Mouse (Mus musculus) embryo, embryonic 10.5 days (tissue): ENCODE measurements around the gene Bglap.
"Not testable (repeated sequence)": the region's sequence is repeated elsewhere in the genome, so short reads cannot be mapped to it uniquely, and the experiment has no call there.

ENCODE experiments used
- DNase-seq: peaks from one replicate; pipeline ENCODE4 v3.0.0-alpha.2; 2015; ENCODE audit warnings: low spot score

Gene Bglap

DNA sequence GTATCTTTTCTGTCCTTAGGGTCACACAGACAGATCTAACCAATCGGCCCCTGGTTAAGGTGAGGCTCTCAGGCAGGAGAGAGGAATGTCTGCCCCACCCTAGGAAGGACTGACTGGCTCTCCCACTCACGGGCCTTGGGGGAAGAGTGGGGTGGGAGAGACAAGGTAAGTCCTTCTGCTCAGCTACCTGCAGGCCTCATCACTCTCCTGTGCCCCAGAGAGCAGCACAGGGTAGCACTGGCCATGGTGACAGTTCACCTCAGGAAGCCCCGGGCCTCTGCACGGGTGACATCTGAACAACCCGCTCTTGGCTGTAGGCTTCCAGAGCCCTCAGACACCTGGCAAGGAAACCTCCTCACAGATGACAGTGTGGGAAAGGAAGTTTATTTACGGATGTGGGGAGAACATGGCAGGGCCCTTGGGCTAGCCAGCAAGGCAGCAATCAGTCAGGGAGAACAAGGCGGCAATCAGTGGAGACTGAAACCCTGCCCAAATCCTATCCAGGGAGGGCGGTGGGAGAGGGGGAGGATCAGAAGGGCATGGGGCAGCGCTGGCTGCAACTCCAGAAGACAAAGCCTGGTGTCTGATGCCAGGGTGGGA is 9.6 kb upstream of the Bglap start:
- DNase-seq: no peak

DNA sequence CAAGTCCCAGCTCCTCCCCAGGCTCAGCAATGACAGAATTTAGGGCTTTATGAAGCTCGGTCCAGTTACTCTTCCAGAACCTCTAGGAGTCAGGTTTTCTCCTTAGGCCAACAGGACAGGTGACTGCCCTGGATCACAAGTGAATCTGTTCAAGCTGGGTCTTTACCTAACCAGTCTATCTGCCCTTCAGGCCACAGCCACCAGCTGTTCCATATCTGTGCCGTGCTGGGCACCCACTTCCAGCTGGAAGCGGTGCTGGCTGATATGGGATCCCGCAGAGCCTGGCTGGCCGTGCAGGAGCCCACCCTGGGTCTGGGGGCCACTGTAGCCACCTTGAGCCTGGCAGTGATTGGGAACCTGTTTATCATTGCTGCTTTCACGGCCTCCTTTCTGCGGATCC is 1.9 kb downstream of the Bglap start:
- DNase-seq: not testable (repeated sequence)

DNA sequence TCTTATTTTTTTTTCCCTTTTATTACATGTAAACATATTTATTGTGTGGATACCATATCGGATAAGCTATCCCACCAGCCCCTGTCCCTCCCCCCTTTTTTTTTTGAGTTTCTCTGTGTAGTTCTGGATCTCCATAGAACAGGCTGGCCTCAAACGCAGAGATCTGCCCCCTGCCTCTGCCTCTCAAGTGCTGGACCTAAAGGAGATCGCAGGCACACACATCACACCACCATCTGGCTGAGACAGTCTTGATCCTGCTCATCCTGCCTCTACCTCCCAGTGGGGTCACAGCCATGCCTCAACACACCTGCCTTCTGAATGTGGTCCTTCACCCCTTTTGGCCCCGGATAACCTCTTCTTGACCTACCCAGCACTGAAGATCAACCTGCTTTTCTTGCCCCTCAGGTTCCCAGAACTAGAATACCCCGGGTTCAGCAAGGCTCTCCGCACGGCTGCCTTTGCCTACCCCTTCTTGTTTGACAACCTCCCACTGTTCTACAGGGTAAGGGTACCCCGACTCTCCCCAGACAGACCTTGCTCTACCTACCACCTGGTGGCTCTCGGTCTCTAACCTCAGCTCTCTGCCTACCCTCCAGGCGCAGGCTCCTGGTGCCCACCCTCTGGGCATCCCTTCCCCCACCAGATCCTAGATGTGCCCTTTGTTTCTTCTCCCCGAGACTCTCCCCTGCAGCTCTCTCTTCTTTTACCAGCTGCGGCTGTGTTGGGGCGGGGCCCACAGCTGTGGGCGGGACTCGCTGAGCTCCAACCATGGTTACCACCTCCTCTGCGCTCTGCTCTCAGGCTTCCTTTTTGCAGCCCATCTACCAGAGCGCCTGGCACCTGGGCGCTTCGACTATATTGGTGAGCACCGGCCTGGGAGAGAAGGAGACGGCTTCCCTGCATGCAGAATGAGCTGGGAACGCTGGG is 2.6 kb downstream of the Bglap start:
- DNase-seq: peak; percentile 69

DNA sequence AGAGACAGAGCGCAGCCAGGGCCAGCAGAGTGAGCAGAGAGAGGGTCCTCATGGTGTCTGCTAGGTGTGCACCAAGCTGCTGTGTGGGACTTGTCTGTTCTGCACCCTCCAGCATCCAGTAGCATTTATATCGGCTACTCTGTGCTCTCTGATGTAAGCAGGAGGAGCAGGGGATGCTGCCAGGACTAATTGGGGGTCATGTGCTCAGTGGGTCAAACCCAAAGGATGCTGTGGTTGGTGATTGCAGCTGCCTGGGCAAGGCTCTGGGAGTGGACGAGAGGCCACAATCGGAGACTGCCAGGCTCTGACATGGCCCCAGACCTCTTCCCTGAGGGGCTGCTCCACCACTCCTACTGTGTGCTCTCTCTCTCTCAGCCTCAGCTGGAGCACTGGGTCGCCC is 5.7 kb downstream of the Bglap start, which contains the start of gene Bglap2:
Gene Bglap2 (minus strand): TSS at position 101 of the 400 bp plus-strand sequence.
- not testable (repeated sequence) for DNase-seq

DNA sequence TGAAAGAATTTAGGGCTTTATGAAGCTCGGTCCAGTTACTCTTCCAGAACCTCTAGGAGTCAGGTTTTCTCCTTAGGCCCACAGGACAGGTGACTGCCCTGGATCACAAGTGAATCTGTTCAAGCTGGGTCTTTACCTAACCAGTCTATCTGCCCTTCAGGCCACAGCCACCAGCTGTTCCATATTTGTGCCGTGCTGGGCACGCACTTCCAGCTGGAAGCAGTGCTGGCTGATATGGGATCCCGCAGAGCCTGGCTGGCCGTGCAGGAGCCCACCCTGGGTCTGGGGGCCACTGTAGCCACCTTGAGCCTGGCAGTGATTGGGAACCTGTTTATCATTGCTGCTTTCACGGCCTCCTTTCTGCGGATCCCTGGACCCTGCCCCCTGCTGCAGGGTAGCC is 7.6 kb downstream of the Bglap start:
- not testable (repeated sequence) for DNase-seq

DNA sequence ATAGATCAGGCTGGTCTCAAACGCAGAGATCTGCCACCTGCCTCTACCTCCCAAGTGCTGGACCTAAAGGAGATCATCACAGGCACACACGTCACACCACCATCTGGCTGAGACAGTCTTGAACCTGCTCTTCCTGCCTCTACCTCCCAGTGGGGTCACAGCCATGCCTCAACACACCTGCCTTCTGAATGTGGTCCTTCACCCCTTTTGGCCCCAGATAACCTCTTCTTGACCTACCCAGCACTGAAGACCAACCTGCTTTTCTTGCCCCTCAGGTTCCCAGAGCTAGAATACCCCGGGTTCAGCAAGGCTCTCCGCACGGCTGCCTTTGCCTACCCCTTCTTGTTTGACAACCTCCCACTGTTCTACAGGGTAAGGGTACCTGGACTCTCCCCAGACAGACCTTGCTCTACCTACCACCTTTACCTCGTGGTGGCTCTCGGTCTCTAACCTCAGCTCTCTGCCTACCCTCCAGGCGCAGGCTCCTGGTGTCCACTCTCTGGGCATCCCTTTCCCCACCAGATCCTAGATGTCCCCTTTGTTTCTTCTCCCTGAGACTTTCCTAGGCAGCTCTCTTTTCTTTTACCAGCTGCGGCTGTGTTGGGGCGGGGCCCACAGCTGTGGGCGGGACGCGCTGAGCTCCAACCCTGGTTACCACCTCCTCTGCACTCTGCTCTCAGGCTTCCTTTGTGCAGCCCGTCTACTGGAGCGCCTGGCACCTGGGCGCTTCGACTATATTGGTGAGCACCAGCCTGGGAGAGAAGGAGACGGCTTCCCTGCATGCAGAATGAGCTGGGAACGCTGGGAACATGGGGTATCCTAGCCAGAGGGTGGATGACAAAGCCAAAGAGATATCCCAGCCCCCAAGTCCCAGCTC is 8.3 kb downstream of the Bglap start:
- DNase-seq: peak; percentile 65

DNA sequence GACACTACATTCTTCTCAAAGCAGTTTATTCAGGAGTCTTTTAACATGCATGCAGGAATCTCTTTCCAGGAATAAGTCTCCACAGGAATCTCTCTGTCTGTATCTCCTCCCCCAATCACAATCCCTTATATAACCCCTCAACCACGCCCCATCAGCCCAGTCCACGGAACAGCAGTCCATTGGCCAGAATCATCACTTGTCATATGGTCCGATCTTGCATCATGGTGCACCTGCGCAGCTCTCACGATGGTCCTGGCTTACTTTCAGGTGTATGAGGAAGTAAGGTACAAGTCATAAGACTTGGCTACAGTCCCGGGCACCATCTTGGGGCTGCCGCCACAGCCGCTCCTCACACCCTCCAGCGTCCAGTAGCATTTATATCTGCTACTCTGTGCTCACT is 11.6 kb downstream of the Bglap start, which contains the start of gene Bglap3:
Gene Bglap3 (minus strand): TSS at position 101 of the 400 bp plus-strand sequence.
- DNase-seq: not testable (repeated sequence)

DNA sequence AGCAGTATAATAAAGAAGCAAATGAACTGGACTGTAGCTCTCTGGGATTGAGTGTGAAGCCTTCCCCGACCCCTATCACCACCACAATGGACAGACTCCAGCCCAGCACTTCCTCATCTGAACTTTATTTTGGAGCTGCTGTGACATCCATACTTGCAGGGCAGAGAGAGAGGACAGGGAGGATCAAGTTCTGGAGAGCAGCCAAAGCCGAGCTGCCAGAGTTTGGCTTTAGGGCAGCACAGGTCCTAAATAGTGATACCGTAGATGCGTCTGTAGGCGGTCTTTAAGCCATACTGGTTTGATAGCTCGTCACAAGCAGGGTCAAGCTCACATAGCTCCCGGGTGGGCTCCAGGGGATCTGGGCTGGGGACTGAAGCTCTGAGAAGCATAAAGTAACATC is 15.8 kb downstream of the Bglap start:
- not testable (repeated sequence) for DNase-seq

DNA sequence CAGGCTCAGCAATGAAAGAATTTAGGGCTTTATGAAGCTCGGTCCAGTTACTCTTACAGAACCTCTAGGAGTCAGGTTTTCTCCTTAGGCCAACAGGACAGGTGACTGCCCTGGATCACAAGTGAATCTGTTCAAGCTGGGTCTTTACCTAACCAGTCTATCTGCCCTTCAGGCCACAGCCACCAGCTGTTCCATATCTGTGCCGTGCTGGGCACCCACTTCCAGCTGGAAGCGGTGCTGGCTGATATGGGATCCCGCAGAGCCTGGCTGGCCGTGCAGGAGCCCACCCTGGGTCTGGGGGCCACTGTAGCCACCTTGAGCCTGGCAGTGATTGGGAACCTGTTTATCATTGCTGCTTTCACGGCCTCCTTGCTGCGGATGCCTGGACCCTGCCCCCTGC is 16.7 kb downstream of the Bglap start:
- not testable (repeated sequence) for DNase-seq

DNA sequence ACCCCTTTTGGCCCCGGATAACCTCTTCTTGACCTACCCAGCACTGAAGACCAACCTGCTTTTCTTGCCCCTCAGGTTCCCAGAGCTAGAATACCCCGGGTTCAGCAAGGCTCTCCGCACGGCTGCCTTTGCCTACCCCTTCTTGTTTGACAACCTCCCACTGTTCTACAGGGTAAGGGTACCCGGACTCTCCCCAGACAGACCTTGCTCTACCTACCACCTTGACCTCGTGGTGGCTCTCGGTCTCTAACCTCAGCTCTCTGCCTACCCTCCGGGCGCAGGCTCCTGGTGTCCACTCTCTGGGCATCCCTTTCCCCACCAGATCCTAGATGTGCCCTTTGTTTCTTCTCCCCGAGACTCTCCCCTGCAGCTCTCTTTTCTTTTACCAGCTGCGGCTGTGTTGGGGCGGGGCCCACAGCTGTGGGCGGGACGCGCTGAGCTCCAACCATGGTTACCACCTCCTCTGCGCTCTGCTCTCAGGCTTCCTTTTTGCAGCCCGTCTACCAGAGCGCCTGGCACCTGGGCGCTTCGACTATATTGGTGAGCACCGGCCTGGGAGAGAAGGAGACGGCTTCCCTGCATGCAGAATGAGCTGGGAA is 17.3 kb downstream of the Bglap start:
- peak; percentile 30 for DNase-seq

DNA sequence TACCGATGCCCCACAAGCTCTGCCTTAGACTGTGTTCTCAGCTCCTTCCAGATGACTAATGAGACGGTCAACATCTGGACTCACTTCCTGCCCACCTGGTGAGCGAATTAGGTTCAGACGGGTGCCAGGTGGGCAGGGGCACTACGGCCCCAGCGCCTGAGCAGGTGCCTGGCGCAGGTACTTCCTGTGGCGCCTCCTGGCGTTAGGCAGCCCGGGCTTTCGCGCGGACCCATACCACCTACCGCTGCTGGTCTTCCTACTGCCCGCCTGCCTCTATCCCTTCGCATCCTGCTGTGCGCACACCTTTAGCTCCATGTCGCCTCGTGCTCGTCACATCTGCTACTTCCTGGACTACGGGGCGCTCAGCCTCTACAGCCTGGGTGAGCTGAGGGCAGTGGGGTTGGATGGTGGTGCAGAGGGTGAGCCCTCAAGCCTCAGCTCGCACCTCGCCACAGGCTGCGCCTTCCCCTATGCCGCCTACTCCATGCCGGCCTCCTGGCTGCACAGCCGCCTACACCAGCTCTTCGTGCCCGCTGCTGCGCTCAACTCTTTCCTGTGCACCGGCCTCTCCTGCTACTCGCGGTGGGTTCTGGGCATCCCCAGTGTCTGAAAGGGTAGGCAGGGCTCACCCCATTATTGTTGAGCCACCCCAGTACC is 18.4 kb downstream of the Bglap start:
- DNase-seq: no peak

DNA sequence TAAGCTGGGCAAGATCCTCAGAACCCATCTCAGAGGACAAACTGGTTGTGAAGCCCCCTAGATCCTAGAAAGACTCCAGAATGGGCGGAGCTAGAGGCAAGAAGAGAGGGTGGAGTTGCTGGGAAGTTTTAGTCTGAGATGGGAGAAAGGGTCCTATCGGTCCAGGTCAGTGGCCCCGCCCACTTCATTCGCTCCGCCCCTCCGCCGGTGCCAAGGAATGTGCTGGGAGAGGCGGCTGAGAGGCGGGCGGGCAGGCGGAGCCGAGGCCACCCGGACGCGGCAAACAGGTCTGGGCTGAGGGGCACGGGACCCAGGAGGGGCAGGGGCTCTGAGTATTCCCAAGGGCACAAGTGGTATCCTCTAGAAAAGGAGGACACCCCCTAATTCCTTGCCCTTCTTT is 19.9 kb downstream of the Bglap start, which contains the start of gene Paqr6:
Gene Paqr6 (plus strand): TSS at position 248 of the 400 bp plus-strand sequence.
- peak; percentile 65 for DNase-seq

DNA sequence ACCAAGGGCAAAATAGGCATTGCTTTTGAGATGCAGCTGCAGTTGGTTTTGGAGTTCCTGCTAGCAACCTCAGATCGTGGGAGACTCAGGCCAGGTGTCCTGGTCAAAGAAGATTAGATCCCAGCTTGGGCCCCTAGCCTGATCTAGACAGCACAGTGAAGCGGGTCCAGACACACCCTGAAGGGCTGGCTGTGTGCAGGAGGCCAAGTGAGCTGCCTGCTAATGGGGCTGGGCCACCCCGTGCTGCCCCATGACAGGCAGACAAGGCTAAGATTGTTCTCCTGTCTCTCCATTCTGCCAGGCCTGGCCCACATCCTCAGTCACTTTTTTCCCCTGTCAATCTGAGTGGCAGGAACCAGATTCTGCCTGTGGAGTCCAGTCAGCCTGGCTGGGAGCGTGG is 20.6 kb downstream of the Bglap start:
- no peak for DNase-seq

DNA sequence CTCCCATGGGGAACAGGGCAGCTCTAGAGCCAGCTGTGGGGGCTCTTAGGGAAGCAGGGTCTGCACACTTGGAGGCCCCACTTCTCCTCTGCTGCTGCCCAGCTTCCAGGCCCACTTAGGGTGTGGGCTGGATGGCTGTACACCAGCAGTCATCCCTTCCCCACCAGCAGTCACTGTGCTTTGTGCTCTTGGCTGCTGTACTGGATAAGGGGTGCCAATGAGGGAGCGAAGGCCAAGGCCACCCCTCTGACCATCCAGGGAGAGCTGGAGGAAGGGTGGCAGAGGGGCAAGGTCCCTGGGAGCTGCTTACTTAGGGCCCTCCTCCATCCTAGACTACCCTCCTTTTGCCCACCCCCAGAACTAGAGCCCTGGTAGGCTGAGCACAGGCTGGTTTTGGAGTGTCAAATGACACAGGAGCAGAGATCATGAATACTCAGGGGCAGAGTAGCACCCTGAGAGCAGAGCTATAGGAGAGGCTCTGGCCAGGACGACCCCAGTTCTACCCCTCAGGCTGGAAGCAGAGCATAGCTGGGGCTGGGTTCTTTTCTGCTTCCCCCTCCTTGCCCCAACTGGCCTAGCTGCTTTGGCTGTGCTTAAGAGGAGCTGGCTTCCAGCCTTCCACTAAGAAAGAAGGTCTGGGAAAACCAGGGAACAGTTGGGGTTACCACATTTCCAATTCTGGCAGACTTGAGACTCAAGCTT is 22.5 kb downstream of the Bglap start:
- no peak for DNase-seq

DNA sequence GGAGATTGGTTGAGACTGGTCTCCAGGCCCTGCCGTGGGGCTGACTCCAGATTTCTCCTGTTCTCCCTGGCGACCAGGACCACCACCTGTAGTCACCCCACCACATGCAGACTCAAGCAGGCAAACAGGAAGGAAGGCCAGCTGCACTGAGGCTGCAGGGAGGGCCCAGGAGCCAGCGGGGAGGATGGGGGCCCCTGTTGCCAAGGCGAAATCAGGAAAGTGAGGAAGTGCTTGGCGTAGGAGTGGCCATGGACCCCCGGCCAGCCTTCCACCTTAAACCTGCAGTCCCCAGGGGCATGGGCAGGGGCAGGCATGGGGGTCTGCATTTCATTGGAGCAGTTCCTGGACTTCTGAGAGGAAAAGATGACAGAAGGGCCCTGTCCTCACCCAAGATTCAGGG is 23.2 kb downstream of the Bglap start:
- DNase-seq: no peak

DNA sequence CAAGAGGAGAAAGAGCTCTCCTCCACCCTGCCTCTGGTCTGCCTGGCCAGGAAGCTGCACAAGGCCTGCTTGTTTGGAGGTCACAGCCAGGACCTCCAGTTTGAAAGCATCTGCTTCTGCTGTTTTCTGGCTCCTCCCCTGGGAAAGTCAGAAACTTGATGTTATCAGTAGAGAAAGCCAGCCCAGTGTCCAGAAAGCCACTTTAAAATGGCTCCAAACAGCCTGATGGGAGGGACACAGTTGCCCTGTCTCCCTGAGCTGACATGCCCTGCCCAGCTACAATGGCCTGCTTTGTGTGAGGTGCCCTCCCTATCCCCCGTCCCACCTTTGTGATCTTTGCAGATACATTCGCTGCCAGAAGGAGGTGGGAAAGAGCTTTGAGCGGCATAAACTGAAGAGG is 24.3 kb downstream of the Bglap start:
- no peak for DNase-seq

DNA sequence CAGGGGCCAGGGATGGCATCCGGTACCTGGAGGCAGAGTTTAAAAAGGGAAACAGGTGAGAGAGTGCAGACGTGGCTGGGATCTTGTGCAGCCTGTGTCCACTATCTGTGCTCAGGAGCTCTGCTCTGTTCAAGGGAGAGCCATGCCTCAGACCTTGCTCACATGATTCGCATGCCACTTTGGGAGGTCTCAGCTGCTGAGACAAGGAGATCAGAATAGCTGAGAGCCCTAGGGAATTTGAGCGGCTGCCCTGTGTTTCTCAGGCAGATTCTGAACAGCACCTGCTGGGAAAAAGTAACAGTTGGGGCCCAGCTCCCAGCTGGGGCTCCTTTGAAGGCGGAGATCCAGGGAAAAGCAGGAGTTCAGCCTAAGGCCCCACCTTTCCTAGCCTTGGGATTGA is 24.7 kb downstream of the Bglap start:
- no peak for DNase-seq

DNA sequence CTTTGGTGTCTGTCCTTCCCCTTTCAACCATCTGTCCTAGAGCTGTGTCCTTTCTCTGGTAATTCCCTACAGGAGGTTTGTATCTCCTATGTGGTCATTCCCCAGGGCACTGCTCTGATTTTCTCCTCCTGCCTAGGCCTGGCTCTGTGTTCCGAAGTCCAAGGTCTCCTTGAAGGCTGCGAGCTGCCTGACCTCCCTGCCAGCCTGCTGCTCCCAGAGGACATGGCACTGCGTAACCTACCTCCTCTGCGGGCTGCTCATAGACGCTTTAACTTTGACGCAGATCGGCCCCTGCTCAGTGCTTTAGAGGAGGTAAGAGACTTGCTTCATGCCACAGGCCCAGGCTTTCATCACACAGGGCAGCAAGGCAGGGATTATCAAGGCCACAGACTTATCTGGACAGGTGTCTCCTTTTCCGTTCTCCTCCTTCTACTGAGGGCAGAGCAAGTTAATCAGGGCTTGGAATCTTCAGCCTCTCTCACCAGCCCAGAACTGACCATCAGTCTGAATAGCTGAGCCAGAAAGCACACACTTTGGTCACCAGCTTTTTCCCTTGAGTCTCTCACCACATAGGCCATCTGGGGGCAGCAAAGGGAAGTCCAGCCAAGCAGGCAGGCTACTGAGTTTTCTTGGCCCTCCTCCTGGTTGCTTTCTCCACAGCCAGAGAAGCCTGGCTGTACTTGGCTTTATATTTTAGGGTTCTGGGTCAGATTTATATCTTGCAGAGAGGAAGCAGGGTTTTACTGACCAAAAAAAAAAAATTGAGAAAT is 29.7 kb downstream of the Bglap start:
- no peak for DNase-seq

DNA sequence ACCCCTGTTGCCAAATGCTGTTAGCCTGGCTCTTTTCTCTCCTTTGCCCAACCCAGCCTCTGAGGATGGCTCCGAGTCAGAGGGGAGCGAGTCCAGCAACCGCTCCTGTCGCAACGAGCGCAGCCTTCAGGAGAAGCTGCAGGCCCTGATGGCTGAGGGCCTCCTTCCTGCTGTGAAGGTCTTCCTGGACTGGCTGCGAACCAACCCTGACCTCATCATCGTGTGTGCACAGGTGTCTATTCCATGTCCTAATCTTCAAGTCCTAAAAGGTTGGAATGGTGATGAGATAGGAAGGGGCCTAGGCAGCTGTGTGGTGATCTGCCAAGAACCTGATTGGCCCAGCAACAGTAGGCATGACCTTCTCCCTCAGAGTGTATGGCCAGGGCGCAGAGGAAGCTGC is 31.4 kb downstream of the Bglap start:
- no peak for DNase-seq

DNA sequence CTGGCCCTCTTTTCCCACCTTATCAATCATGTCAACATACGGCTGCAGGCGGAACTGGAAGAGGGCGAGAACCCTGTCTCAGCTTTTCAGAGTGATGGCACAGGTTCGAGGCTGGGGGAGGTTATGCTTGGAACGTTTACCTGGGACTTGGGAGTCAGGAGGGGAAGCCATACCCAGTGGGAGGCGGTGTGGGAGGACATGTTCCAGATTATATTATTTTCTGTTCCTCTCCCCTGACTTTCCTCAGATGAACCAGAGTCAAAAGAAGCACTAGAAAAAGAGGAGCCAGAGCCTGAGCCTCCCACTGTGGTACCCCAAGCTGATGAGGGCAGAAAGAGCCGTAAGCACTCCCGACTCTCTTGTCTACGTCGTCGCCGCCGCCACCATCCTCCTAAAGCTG is 33.5 kb downstream of the Bglap start:
- DNase-seq: no peak
